Mouse (Mus musculus): ENCODE measurements around the gene Arf3. TPM values are rescaled to one million over a fixed set of nuclear protein-coding genes. Genes with fewer than 3 reads are reported as not detected.

Arf3 gene
- 17.6 TPM for polyA plus RNA-seq (2014; fragmentation: Illumina TruSeq; extraction: RNeasy Lipid Tissue Mini Kit (QIAGEN cat#74804); ENCODE audit: low replicate concordance)

GRCm38 (mm10) chr15:98762670-98763529 lies at the start of gene Arf3:
TSS of gene Arf3 (minus strand) at chr15:98763214.

DNA sequence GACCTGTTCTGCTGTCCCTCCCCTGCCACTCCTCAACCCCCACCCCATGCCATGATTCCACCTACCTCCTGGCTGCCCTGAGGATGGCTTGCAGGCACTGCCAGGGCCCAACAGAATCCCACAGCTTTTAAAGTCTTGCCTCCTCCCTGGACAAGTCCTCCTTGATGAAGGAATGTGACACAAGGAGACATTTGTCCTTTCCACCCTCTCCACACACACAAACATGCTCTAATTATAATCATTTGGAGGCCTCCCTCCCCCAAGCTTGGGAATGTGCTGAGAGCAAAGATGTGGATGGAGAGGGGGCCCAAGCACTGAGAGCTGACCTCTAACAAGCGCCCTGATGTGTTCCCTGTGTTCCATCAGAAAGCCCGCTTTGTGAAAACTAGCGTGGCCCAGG lies 46.4 kb upstream of the Arf3 start, which contains the start of gene Ddn:
Gene Ddn (minus strand): TSS at position 101 of the 400 bp plus-strand sequence.

GRCm38 (mm10) chr15:98789661-98790535 lies 26.9 kb upstream of the Arf3 start, which contains the start of gene Wnt1:
TSS of gene Wnt1 (plus strand) at chr15:98789857.

GRCm38 (mm10) chr15:98777762-98778161 lies 14.7 kb upstream of the Arf3 start, which contains the start of gene Wnt10b:
TSS of gene Wnt10b (minus strand) at chr15:98778150.

DNA sequence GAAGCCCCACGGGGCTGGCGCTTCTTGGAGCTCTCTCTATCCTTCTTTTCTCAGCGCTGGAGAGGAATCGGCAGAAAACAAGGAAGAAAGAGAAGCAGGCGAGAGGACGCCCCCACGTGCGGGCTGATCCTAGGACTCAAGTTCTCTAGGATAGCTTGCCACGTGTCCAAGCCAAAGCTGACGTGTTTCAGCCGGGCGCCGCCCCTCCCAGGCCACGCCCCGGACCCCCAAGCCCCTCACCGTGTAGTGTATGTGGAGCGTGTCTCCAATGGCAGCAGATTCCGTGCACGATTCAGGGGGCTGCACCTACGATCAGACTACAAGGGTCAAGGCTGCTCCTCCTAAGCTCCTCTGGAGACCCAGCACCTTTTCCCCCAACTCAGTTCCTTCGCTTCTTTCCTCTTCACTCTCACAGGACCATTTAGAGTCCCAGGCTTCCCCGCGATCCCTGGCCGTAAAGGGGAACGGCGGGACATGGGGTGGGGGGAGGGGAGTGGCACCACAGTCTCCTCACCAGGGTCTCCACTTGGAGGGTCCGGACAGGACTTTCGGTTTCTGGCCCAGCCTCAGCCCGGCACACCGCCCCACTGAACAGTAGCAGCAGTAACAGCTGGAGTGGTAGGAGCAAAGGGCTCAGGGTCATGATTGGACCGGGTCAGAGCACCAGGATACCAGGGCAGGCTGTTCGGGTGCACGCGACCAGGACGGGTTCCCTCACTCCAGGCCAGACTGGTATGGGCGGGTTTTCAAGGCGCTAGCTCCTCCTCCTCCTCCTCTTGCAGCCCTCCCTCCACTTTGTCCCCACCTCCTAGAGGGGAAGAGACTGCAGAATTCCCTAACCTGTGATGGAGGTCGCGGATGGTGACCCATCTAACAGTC lies 35.3 kb downstream of the Arf3 start, which contains the start of gene Fkbp11:
Gene Fkbp11 (minus strand): TSS at position 756 of the 879 bp plus-strand sequence.

DNA sequence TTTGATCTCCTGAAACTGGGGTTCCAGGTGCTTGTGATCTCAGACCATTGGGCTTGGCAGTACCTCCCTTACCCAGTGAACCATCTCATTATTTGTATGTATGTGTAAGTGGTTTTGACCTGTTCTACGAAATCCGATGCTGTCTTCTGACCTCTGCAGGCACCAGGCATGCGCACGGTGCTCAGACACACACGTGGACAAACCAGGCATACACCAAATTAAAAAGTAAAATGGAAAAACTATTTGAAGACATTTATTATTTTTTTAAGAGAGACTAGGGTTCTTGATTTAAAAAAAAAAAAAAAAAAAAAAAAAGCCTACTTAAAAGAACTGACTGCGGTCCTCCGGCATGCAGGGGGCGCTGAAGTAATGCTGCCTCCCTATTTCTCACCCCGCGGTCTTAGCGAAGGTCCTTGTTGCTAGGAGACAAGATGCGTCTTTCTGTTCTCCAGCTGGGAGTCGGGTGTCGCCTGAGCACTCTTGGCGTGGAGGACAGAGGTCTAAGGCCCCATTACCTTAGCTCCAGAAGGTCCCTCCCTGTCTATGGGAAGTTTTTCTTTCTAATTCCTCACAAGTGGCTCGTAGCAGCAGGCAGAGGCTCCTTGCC lies 55.1 kb downstream of the Arf3 start, which contains the start of gene Ccdc65:
Gene Ccdc65 (plus strand): TSS at position 442 of the 607 bp plus-strand sequence.

Other genes with a start within 250 kb of the Arf3 start
- gene Kansl2, start 228.9 kb downstream of the Arf3 start, polyA plus RNA-seq (2014; fragmentation: Illumina TruSeq; extraction: RNeasy Lipid Tissue Mini Kit (QIAGEN cat#74804); ENCODE audit: low replicate concordance), result 28.5 TPM
- gene Ccnt1, start 192.3 kb downstream of the Arf3 start, polyA plus RNA-seq (2014; fragmentation: Illumina TruSeq; extraction: RNeasy Lipid Tissue Mini Kit (QIAGEN cat#74804); ENCODE audit: low replicate concordance), result 58.6 TPM
- gene 4930415O20Rik, start 192.2 kb downstream of the Arf3 start, polyA plus RNA-seq (2014; fragmentation: Illumina TruSeq; extraction: RNeasy Lipid Tissue Mini Kit (QIAGEN cat#74804); ENCODE audit: low replicate concordance), result not detected
- 3.0 TPM for gene Adcy6, start 153.1 kb downstream of the Arf3 start, polyA plus RNA-seq (2014; fragmentation: Illumina TruSeq; extraction: RNeasy Lipid Tissue Mini Kit (QIAGEN cat#74804); ENCODE audit: low replicate concordance)
- gene Cacnb3, start 132.4 kb downstream of the Arf3 start, polyA plus RNA-seq (2014; fragmentation: Illumina TruSeq; extraction: RNeasy Lipid Tissue Mini Kit (QIAGEN cat#74804); ENCODE audit: low replicate concordance), result 0.22 TPM
- gene Ddx23, start 100.3 kb downstream of the Arf3 start, polyA plus RNA-seq (2014; fragmentation: Illumina TruSeq; extraction: RNeasy Lipid Tissue Mini Kit (QIAGEN cat#74804); ENCODE audit: low replicate concordance), result 1.6 TPM
- not detected for gene Rnd1, start 85.8 kb downstream of the Arf3 start, polyA plus RNA-seq (2014; fragmentation: Illumina TruSeq; extraction: RNeasy Lipid Tissue Mini Kit (QIAGEN cat#74804); ENCODE audit: low replicate concordance)
- not detected for gene Ccdc65, start 55.0 kb downstream of the Arf3 start, polyA plus RNA-seq (2014; fragmentation: Illumina TruSeq; extraction: RNeasy Lipid Tissue Mini Kit (QIAGEN cat#74804); ENCODE audit: low replicate concordance)
- gene Fkbp11, start 35.0 kb downstream of the Arf3 start, polyA plus RNA-seq (2014; fragmentation: Illumina TruSeq; extraction: RNeasy Lipid Tissue Mini Kit (QIAGEN cat#74804); ENCODE audit: low replicate concordance), result not detected
- gene Wnt10b, start 14.9 kb upstream of the Arf3 start, polyA plus RNA-seq (2014; fragmentation: Illumina TruSeq; extraction: RNeasy Lipid Tissue Mini Kit (QIAGEN cat#74804); ENCODE audit: low replicate concordance), result not detected
- not detected for gene Wnt1, start 26.6 kb upstream of the Arf3 start, polyA plus RNA-seq (2014; fragmentation: Illumina TruSeq; extraction: RNeasy Lipid Tissue Mini Kit (QIAGEN cat#74804); ENCODE audit: low replicate concordance)
- gene Ddn, start 46.3 kb upstream of the Arf3 start, polyA plus RNA-seq (2014; fragmentation: Illumina TruSeq; extraction: RNeasy Lipid Tissue Mini Kit (QIAGEN cat#74804); ENCODE audit: low replicate concordance), result not detected
- gene Prkag1, start 68.3 kb upstream of the Arf3 start, polyA plus RNA-seq (2014; fragmentation: Illumina TruSeq; extraction: RNeasy Lipid Tissue Mini Kit (QIAGEN cat#74804); ENCODE audit: low replicate concordance), result 25.9 TPM
- gene Kmt2d, start 108.0 kb upstream of the Arf3 start, polyA plus RNA-seq (2014; fragmentation: Illumina TruSeq; extraction: RNeasy Lipid Tissue Mini Kit (QIAGEN cat#74804); ENCODE audit: low replicate concordance), result 1.7 TPM
- 13.2 TPM for gene Rhebl1, start 131.3 kb upstream of the Arf3 start, polyA plus RNA-seq (2014; fragmentation: Illumina TruSeq; extraction: RNeasy Lipid Tissue Mini Kit (QIAGEN cat#74804); ENCODE audit: low replicate concordance)
- gene Dhh, start 135.3 kb upstream of the Arf3 start, polyA plus RNA-seq (2014; fragmentation: Illumina TruSeq; extraction: RNeasy Lipid Tissue Mini Kit (QIAGEN cat#74804); ENCODE audit: low replicate concordance), result not detected
- gene Lmbr1l, start 155.0 kb upstream of the Arf3 start, polyA plus RNA-seq (2014; fragmentation: Illumina TruSeq; extraction: RNeasy Lipid Tissue Mini Kit (QIAGEN cat#74804); ENCODE audit: low replicate concordance), result 4.2 TPM
- 12.4 TPM for gene Tuba1b, start 171.4 kb upstream of the Arf3 start, polyA plus RNA-seq (2014; fragmentation: Illumina TruSeq; extraction: RNeasy Lipid Tissue Mini Kit (QIAGEN cat#74804); ENCODE audit: low replicate concordance)
- not detected for gene Gm49450, start 190.3 kb upstream of the Arf3 start, polyA plus RNA-seq (2014; fragmentation: Illumina TruSeq; extraction: RNeasy Lipid Tissue Mini Kit (QIAGEN cat#74804); ENCODE audit: low replicate concordance)
- gene Tuba1a, start 190.5 kb upstream of the Arf3 start, polyA plus RNA-seq (2014; fragmentation: Illumina TruSeq; extraction: RNeasy Lipid Tissue Mini Kit (QIAGEN cat#74804); ENCODE audit: low replicate concordance), result 18.2 TPM